Mouse (Mus musculus) CD4-positive, CD25-positive, alpha-beta regulatory T cell, adult 2 months (primary cell): ENCODE measurements at regions not wholly inside any gene's neighbourhood (a gene's known extent, or its start where the extent isn't known, plus 50 kb on each side); places are given as distances from the start of the nearest gene placed in this dataset.

Experiments used
- DNase-seq: peaks from one replicate; pipeline ENCODE4 v3.0.0-alpha.2; 2012; ENCODE audit warnings: low read depth, low spot score

- DNase-seq, result no peak
Observed at GRCm38 (mm10) chr6:91619009-91619408, 64.8 kb upstream of the Slc6a6 start.

DNA sequence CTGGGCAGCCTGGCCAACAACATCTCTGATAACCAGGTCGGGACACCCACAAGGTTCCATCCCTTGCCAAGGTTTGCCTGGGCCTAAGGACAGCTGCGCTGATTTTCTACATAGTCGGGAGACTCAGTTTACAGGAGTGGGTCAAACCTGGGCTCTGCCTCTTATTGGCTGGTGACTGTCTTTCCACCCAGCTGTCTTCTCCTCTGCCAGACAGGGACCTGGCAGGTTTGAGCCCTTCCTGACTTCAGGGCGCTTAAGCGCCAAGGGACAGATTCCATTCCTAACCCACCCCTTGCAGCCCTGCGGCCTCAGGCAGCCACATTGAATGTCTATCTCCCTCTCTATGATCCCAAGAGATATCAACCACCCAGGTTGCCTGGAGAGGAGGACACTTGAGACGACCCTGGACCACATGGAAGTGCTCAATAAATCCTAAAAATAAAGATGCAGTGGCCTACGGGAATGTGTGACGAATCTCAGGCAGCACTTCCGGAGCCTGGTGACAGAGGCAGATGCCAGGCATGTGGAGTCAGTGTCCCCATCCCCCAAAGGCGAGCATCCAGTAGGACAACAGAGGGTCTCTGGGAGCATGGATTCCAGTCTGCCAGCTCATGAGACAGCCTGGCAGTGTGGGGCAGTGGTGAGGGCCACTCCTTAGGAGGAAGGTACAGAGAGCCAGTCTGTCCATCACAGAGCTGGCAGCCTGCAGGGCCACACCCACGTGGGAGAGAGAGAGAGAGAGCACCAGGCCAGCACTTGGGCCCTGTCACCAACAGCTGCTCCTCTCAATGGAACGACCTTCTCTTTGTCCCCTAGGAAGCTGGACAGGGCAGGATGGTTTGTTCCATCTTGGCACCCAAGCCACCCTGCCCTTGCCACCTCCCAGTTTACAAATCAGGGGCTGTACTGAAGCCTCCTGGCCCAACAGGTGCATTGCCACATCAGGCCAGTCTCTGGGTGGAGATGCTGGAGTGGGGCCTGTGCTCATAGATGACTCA is 63.8 kb upstream of the Slc6a6 start:
- DNase-seq, result no peak

DNA sequence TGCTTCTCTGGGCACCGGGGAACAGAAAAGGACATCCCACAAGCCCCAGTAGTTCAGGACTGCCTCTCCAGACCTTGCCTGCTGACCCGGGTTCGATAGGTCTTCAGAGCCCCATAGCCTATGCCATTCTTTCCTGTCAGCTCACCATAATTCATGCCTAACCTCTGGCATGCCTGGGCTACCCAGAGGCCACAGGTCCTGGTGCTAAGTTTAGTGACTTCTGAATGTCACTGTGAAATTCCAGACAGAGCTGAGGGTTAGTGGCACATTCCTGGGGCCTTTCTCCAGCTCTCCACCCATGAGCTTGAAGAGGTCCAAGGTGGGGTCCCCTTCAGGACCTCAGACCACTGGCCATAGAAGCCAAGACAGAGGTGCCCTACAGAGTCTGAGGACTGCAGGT is 62.4 kb upstream of the Slc6a6 start:
- no peak for DNase-seq

- no peak for DNase-seq
Observed at GRCm38 (mm10) chr6:91622425-91622824, 61.4 kb upstream of the Slc6a6 start.

DNA sequence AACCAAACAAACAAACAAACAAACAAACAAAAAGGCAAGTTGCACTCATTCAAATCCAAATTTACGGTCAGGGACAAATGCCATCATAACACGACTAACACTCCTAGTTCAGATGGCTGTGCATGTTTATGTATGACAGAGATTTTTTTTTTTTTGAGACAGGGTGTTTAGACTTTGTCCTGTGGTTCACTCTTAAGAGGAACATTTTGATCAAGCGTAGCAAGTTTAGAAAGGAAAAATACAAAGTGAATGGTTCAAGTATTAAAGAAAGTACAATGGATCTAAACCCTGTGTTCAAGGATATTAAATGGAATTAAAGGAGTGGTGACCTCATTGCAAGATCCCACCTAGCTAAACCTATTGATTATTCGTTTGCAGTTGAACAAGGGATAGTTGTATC is 60.2 kb upstream of the Slc6a6 start:
- no peak for DNase-seq

DNA sequence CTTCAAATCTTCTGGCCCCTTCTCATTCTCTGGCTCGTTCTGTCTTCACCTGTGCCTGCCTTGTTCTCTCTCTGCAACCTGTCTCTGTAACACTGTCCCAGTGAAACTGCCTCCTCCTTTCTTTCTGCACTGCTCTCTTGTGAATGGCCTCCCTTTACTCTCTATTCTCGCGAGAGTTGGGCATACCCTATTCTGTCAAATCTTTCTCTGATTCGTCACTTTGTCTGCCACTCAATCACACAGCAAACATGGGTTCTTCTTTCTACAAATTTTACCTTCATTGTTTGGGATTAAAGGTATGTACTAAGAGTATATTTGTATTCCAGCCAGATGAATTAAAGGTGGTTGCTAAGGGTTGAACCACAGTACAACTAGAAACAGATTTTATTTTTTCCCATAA is 54.6 kb upstream of the Slc6a6 start:
- DNase-seq, result no peak

GRCm38 (mm10) chr6:91631261-91631660 is 52.6 kb upstream of the Slc6a6 start:
- DNase-seq, result no peak
